Mouse (Mus musculus): ENCODE measurements at regions not wholly inside any gene's neighbourhood (a gene's known extent, or its start where the extent isn't known, plus 50 kb on each side); places are given as distances from the start of the nearest gene placed in this dataset.

GRCm38 (mm10) chr6:133206173-133206572 lies 85.8 kb upstream of the 5530400C23Rik start:
- Histone ChIP-seq H3K27ac (ENCODE audit: insufficient read depth, low read depth) (no peak overlapping the region), H3K27me3 (replicated peaks) (no peaks in the 10 kb centered on the region), H3K9me3 (replicated peaks; ENCODE audit: low read length) (no peaks in the 10 kb centered on the region), H3K79me2 (replicated peaks; ENCODE audit: control insufficient read depth, extremely low read depth, insufficient read depth, poor library complexity, severe bottlenecking) (no peaks in the 10 kb centered on the region), H3K4me3 (replicated peaks in 1 of 3; ENCODE audit: low read depth in 2 of 3, low read length in 2 of 3, poor library complexity in 1 of 3) (no peak overlapping the region), H3K9ac (ENCODE audit: insufficient read depth, low read depth) (no peak overlapping the region), H3K36me3 (replicated peaks in 1 of 2; ENCODE audit: control insufficient read depth in 1 of 2, insufficient read depth in 1 of 2, low read length in 1 of 2) (no peaks in the 10 kb centered on the region), H3K4me2 (ENCODE audit: insufficient read depth, low read depth, poor library complexity, severe bottlenecking) (no peak overlapping the region), H3K4me1 (ENCODE audit: control insufficient read depth in 1 of 2, insufficient read depth in 2 of 2) (no peaks in the 10 kb centered on the region)
- TF ChIP-seq CTCF (conservative IDR thresholded peaks at IDR 0.05 in 1 of 2, IDR thresholded peaks at IDR 0.05 in 1 of 2; ENCODE audit: low read depth in 2 of 2, low read length in 2 of 2) (peak; percentile 55 to 71; a peak in 3 of 4 replicates), MAZ (IDR thresholded peaks at IDR 0.05; ENCODE audit: low read depth, low read length) (no peak), EP300 (IDR thresholded peaks at IDR 0.05; ENCODE audit: low read length) (no peak), RAD21 (IDR thresholded peaks at IDR 0.05; ENCODE audit: low read depth, low read length) (peak; percentile 69), ELF1 (IDR thresholded peaks at IDR 0.05; ENCODE audit: low read depth, low read length) (no peak), ZC3H11A (IDR thresholded peaks at IDR 0.05; ENCODE audit: low read depth, low read length) (no peak), TCF12 (IDR thresholded peaks at IDR 0.05; ENCODE audit: low read depth, low read length) (no peak), SMC3 (IDR thresholded peaks at IDR 0.05; ENCODE audit: low read depth, low read length) (peak; percentile 63)
- dilution Hi-C loops (cut with MboI; ENCODE audit: extremely low pct_ligation_motif_present, extremely low pct_unique_long_range_greater_than_20kb, low sequenced_read_pairs): no loop called here
- in situ Hi-C loops (cut with MboI; ENCODE audit: low pct_ligation_motif_present, low pct_unique_long_range_greater_than_20kb, low sequenced_read_pairs): no loop called here
- DNase-seq (ENCODE audit: extremely low read depth): peak; percentile 25
